Mouse (Mus musculus): ENCODE data around the gene Jaml. TPM values are rescaled to one million over a fixed set of nuclear protein-coding genes. Genes with fewer than 3 reads are reported as not detected.

Gene Jaml
- total RNA-seq, 2 experiments from 2014 or later: 0.54 to 0.57 TPM

- no peak for DNase-seq (ENCODE audit: low spot score in 2 of 2)
These were observed 41.6 kb downstream of the Jaml start for GRCm38 (mm10) chr9:45120567-45120966.

DNA sequence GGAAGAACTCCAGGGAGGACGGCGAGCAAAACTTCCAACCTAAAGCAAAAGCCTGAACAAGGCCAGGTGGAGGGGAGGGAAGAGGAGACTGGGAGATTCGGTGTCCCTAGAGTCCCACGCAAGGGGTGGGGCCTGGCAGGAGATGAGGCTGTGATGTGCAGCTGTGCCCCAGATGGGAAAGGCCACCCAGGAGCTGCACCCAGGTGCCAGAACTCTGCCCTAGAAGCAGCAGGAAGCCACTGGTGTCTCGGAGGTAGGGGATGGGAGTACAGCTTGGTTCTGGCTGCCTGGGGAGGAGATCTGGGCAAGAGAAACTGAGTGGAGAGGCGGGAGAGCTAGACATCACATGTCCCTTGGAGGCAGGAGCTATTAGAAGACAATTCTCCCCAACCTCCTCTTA lies 42.0 kb downstream of the Jaml start:
- DNase-seq (ENCODE audit: low spot score in 2 of 2): no peak

DNA sequence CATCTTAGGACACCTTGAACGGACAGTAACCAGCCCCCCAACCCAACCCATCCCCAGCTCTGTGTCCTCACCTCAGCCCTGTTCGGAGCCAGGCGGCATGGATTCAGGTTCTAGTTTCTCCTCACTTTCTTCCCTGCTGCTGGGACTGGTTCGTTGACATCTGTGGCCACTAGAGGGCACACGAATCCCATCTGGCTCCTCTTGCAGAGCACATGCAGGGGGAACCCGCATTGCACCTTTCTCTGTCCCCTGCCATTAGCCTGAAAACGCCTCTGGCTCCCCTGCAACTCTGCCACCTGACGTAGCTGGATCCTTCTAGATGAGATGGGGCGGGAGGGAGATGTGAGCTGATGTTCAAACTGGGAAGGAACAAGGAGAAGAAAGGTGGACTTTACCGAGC lies 42.8 kb downstream of the Jaml start:
- DNase-seq (ENCODE audit: low spot score in 2 of 2): peak; percentile 38 to 70

DNA sequence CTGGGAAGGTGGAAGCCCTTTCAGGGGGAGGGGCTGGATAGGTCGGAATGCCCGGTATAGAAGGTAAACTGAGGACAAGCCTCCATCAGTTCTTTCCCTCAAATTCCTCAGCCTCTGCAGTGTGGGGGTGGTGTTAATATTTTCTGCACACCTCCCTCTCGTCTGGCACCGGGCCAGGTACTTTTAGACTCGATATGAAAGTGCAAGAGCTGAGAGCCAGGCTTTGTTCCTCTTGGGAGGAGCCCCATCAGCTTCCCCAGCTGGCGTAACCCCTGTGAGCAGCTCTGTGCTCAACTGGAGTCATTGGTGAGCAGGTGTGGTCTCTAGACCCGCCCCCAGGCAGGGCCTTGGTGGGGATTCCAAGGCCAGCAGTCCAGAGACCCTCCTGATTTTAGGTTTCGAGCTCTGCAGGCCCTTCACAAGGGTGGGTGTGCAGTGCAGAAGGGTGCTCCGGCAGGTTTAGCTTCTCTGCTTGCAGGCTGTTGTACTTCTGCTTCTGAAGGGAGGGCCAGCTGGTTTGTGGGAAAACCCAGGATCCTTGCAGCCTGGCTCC lies 43.3 kb downstream of the Jaml start:
- DNase-seq (ENCODE audit: low spot score in 2 of 2): peak in 1 of 2 experiments; percentile 29

DNA sequence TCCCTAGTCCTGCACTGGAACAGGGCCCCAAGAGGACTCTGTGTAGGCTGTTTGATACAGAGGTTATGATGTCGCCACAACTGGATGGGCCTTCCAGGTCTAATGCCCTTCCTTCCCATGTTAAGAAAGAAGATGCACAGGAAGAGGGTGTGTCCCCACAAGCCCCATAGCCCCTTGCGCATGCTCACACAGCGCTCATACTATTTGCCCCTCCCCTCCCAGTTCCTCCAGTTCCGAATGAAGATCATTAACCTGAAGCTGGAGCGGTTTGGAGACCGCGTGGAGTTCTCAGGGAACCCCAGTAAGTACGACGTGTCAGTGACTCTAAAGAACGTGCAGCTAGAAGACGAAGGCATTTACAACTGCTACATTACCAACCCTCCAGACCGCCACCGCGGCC lies 46.2 kb downstream of the Jaml start:
- DNase-seq (ENCODE audit: low spot score in 2 of 2): no peak

DNA sequence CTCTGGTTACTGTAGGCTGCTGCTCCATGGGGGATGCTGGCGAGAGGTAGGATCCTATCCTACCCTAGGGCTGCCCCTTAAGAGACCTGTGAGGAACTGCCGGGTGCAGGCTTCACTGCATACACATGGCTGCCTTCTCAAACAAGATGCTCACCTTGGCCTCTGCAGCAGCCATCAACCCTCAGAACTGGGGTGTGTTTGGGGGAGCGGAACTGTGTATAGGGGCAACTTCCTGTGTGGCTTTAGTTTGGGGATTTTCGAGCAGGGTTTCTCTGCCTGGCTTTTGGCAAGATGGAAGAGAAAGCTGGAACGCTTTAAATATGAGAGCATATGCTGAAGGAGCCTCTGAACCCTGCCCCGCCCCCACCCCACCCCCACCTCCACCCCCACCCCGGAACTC lies 48.0 kb downstream of the Jaml start:
- DNase-seq (ENCODE audit: low spot score in 2 of 2): no peak

GRCm38 (mm10) chr9:45130119-45130518 lies 51.1 kb downstream of the Jaml start:
- DNase-seq (ENCODE audit: low spot score in 2 of 2): no peak

DNA sequence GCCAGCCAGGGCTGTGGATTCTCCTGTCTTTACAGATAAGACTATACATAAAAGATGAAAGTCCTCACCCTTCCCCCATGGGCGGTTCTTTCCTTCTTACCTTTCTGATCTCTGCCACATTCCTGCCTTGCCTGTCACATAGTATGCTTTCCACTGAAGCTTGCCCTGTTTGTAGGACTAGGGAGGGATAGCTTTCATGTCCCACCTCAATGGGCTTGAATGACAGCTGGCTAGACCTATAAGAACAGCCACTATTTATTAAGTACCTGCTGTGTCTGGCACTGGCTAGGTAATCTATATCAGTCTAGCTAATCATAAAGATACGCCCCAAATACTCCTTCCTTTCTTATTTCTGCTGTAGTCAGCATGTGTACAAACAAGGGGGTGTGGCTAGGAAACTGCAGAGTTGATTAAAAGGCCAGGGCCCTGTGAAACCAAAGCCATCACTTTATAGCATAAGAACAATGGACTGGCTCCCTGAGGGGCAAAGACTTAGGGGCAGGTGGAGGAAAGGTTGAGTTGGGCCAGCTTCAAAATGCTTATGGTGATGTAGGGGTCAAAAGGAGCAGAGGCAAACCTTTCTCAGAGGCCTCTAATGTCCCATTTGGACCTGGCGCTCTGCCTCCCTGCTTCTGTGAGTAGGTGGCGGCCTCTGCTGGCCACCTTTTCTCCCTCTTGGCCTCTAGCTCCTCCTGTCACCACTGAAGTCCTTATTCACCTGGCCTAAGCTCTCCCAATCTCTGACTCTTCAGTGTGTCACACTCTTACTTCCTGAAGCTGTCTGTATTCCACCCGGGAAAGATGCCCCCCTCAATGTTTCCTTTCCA lies 54.7 kb downstream of the Jaml start:
- peak in 1 of 2 experiments; percentile 52 for DNase-seq (ENCODE audit: low spot score in 2 of 2)

GRCm38 (mm10) chr9:45136442-45137169 lies 57.6 kb downstream of the Jaml start:
- no peak for DNase-seq (ENCODE audit: low spot score in 2 of 2)

GRCm38 (mm10) chr9:45138191-45139032 lies 59.4 kb downstream of the Jaml start, which contains the start of gene Scn4b:
Gene Scn4b, plus strand, starts transcription at chr9:45138395.
- peak; percentile 43 for DNase-seq (ENCODE audit: low spot score in 2 of 2)

- DNase-seq (ENCODE audit: low spot score in 2 of 2): no peak
These were observed 60.1 kb downstream of the Jaml start for GRCm38 (mm10) chr9:45139082-45139481.

GRCm38 (mm10) chr9:45140945-45141344 lies 62.0 kb downstream of the Jaml start:
- no peak for DNase-seq (ENCODE audit: low spot score in 2 of 2)

DNA sequence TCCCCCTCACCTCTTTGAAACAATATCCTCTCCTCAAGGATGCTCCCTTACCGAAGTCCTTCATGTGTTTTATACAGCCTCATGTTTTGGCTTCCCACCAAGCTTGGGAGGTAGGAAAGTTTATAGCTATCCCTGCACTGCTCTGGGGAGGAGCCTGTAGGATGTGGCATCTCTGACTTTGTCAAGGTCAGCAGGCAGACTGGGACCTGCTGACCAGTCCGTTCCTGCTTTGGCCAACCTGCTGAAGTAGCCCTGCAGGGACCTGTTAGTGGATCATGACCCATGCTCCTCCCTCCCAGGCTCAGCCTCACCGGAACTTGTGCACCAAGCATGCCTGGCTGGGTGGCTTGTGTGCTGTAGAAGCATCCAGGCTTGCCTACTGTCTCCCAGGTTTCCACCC lies 63.7 kb downstream of the Jaml start:
- no peak for DNase-seq (ENCODE audit: low spot score in 2 of 2)

GRCm38 (mm10) chr9:45145533-45146266 lies 66.7 kb downstream of the Jaml start:
- no peak for DNase-seq (ENCODE audit: low spot score in 2 of 2)

- DNase-seq (ENCODE audit: low spot score in 2 of 2): peak in 1 of 2 experiments; percentile 45
These were observed 67.2 kb downstream of the Jaml start for GRCm38 (mm10) chr9:45146267-45146597.

DNA sequence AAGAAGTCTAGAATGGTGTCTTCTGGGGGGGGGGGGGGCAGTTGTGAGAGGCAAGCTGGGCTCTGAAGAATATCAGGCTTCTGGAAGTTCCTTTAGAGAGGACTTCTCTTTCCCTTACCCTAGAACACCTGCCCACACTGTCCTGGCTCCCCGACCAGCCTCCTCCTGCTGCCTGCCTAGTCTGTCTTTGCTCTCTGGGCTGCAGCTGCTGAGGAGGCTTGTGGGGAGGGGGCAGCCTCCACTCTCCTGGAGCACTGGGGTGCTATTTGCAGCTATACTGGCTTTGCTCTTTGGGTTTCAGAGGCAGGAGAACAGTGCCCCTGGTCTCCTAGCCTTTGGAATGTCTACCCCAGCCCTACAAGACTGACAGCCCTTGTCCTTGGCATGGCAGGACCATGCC lies 72.0 kb downstream of the Jaml start:
- DNase-seq (ENCODE audit: low spot score in 2 of 2): no peak

DNA sequence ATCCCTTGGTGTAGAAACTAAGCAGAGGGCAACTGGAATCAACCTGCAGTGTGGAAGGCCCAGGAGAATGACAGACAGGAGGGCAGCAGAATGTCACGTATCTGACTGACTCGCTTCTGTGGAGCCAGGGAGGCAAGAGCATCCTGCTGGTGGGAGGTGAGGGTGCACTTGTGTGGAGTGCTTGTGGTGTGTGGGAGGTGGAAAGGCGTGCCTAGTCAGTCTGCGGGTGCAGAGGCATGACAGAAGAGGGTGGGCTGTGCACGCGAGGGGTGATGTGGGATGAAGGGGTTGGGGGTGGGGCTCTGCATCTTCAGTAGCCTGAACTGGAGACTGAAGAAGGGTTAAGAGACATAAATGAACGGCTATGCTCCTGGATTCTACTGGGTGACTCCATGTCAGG lies 74.4 kb downstream of the Jaml start:
- no peak for DNase-seq (ENCODE audit: low spot score in 2 of 2)

Data from gastrocnemius, postnatal 4 days (tissue).